Mouse (Mus musculus) cerebellum, adult 8-10 months (tissue): ENCODE data around the gene Slc1a7.

Experiments
- DNase-seq: peaks from one replicate; pipeline ENCODE4 v3.0.0; 2022

Slc1a7 gene

GRCm38 (mm10) chr4:107971162-107971561 is 3.0 kb downstream of the Slc1a7 start:
- no peak for DNase-seq

DNA sequence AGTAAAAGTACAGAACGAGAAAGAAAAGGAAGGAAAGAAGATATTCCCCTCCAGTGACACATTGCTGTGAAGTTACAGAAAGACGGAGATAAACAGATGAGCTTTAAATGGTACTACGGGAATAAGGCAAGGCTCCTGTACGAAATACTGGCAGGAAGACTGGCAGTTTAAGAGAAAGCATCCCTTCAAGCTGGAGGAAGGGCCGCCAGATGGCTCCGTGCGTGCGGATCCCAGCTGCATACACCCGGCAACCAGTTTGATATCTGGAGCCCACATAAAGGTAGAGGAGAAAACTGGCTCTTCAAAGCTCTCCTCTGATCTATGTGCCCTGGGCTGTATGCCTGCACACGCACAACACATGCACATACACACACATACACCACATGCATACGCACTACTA is 6.4 kb downstream of the Slc1a7 start:
- DNase-seq: no peak

DNA sequence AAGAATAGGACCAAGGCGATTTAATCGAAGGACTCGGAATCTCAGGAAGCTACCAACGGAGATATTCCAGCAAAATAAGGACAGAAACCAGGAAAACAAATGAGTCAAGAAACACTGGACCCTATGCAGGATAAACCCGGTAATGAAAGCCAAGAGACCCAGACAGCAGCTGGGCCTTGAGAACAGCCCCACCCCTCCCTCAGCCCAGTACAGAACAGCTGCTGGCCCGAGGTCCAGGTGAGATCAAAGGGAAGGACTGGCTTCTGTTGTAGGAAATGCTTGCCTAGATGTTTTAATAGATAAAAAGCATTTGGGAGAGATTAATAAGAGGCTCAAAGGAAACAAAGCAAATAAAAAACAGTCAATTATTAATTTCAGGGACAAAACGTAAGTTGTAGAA is 6.9 kb downstream of the Slc1a7 start:
- DNase-seq: no peak

GRCm38 (mm10) chr4:107977593-107977992 is 9.5 kb downstream of the Slc1a7 start:
- no peak for DNase-seq

DNA sequence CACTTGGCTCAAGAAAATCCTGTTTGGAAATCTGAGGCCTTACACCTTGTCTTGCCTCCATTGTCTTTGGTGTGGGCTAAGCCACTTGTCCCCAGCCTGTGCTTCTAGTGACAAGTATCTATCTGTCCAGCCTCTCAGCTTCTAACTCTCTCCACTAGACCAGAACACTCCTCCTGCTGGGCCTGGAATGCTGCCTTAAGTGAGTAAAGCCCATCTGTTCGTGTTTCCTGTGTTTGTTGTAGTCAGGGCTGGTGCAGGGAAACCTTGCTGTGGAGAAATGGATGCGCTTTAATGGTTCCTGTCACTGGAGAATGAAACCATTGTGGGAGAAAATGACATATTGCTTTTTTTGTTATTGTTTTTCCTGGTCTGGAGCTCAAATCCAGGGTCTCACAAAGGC is 11.4 kb downstream of the Slc1a7 start:
- peak; percentile 76 for DNase-seq

- DNase-seq: peak; percentile 20
These were observed 12.0 kb downstream of the Slc1a7 start for GRCm38 (mm10) chr4:107980002-107980600.

- DNase-seq: no peak
These were observed 15.6 kb downstream of the Slc1a7 start for GRCm38 (mm10) chr4:107983717-107984116.

DNA sequence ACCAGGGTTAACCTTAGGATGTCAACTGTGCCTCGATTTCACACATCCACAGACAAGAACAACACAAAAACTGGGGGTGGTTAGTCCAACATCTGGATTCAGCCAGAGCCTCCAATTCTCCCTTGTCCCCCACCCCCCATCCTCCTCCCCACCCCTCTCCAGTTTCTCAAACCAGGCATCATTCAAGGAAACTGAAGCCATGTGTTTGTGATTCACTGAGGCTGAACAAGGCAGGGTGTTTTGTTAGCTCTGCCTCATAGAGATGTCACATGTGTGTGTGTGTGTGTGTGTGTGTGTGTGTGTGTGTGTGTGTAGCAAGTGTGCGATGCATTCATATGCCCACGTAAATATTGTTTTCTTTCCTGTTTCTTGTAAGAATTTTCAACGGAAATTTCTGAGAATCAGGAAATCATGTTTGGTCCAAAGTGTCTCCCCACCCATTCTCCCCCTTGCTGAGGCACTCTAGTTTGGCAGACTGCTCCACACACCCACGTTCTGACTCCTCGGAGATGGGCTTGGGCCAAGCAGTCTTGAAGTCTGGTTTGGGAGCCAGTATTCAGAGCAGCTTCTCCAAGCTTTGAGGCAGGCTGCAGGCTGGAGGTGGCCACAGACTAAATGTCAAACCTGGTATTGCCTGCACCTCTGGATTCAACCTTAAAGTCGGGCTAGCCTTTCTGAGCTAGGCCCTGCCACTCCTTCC is 16.3 kb downstream of the Slc1a7 start:
- DNase-seq: no peak

DNA sequence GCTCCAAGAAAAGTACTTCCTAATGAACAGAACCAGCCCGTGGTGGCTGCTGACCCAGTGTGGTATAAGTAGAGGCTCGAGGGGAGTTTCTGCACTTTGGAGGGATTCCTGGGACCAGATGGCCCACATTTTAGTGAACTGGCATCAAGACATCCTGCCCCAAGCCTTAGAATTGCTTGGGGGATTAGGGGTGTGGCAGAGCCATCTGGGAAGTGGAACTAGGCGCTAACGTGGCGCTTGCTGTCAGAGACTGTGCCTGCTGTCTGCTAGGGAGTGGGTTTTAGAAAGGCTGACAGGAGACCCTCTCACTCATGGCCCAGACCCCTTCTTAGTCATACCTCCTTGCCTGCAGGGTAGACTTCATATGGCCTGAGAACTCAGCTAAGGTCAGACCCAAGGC is 17.7 kb downstream of the Slc1a7 start:
- no peak for DNase-seq

DNA sequence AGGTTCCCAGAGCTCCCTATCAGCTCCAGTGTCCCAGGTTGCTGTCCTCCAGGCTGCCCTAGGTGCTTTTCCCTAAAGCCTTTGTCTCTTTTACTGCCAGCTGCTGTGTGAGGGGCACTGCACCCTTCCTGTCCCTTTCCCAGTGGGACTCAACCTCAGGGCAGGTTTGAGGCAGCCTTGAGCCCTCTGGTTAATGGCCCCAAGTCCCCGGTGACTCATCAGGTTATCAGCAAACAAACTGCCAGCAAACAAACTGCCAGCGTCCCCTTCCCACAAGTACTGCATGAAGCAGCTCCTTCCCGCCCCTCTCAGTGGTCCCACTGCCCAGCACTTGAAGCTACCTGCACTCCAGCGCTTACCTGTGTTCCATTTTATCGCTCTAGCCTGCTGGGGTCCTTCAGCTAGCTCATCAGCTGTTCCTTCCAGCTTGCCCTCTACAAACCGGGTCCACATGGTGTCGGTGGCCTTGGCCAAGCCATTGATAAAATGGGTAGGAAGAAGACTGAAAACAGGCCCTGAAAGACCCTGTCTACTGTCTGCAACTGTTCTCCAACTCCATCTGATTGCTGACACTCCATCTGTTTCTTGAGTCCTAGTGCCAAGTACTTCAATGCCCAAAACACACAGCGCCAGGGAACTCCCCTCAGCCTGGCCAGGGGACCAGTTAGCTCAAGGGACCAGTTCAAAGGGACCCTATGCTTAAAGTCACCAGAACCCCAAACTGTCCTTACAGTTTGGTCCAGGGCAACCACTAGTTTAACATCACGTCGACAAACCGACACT is 18.4 kb downstream of the Slc1a7 start:
- DNase-seq: no peak

DNA sequence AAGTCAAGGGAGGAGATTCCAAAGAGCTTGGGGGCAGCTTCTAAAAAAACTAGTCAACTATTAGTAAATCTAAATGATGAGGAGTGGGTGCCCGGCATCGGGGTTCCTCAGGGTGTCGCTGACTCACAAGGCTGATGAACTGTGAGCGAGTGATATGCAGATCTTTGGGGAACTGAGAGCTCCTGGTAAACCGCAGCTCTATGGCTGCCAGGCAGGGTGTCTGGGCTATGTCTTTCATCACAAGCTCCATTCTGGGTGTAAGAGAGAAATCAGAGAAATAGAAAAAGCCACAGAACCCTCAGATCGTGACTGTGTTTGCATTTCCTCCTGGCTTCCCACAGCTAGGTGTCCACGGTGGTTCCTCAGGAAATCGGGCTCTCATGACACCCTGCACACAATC is 20.8 kb downstream of the Slc1a7 start:
- no peak for DNase-seq

- peak; percentile 30 for DNase-seq
These were observed 22.7 kb downstream of the Slc1a7 start for GRCm38 (mm10) chr4:107990818-107991217.

DNA sequence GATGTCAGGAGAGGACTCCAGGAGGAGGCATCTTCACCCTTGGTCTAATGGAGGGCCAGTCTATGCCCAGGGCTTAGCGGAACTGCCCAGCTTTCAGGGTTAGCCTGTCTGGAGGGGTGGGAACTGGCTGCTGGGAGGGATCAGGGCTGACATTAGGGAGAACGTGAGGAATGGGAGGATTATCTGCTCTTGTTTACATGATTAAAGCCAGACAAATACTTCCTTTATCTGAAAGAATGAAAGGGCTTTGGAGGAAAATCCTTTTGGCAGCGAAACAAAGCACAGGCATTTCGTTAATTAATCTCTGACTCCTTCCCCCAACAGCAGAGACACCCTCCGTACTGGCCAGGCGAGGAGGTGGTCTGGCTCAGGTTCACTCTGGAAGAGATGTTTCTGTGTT is 23.7 kb downstream of the Slc1a7 start:
- DNase-seq: no peak

GRCm38 (mm10) chr4:107995011-107995410 is 26.9 kb downstream of the Slc1a7 start:
- DNase-seq: no peak

- DNase-seq: no peak
These were observed 27.6 kb downstream of the Slc1a7 start for GRCm38 (mm10) chr4:107995727-107996126.

DNA sequence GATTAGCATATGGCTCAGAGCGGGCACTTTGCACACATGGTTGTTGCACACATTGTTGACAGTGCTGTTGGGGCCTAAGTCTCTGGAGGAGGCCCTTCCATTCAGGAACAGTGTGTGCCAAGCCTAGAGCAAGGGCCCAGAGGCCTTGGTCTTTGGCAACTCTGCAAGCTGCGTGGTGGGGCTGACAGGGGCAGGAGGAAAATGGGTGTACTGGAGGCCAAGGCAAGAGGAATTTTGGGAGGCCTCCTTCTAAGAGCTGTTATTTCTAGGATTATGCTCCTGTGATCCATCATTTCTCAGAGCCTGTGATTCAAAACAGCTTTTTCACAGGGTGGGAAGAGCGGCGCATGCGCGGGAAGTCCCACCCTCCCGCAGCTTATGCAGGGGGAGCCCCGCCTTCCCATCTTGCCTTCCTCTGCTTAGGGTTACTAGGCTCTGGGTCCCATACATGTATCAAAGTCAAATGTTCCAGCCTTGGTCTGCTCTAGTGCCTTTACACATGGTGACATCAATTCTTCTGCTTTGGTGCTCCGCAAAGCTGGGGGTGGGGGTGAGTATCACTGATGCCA is 28.4 kb downstream of the Slc1a7 start:
- DNase-seq: no peak

DNA sequence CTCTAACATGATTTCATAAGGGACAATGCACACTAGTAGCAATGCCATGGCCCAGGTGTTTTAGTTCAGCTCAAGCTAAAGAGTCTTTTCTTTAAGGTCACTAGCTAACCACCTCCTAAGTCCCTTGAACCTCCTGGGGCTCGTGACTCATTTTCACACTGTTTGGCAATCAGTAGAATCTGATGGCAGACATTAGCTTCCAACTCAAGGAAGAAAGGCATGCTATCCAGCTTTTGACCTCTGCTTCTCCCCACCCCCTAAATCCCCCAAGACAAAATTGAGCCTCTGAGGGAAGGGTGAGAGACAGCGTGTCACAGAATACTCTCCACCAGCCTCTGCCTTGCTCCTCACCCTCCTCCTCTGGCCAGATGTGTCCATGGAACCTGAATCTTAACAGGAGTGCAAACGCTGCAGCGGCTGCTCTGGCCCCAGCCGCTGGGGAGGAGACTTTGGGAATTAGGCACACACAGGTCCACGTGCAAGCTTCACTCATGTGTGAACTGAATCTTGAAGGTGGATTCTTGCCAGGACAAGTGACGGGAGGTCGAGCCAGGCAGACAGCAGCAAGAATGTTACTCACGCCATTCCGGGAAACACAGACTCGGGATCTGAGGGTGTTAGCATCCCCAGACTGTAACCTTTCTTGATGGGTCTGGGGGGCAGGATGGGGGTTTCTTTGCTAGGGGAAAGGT is 30.7 kb downstream of the Slc1a7 start:
- DNase-seq: no peak

- no peak for DNase-seq
These were observed 31.2 kb downstream of the Slc1a7 start for GRCm38 (mm10) chr4:107999380-107999779.

- DNase-seq: no peak
These were observed 37.2 kb downstream of the Slc1a7 start for GRCm38 (mm10) chr4:108005328-108005727.

GRCm38 (mm10) chr4:108007532-108008103 is 39.5 kb downstream of the Slc1a7 start:
- DNase-seq: no peak

- DNase-seq: no peak
These were observed 40.4 kb downstream of the Slc1a7 start for GRCm38 (mm10) chr4:108008541-108008940.

GRCm38 (mm10) chr4:108014466-108014865 is 46.3 kb downstream of the Slc1a7 start:
- no peak for DNase-seq
